Mouse (Mus musculus): ENCODE results near the gene Arhgef39. TPM values are rescaled to one million over a fixed set of nuclear protein-coding genes. Genes with fewer than 3 reads are reported as not detected.
A peak's percentile ranks its signal among the peaks of the same experiment; 100 is the strongest.

The Arhgef39 gene
- polyA plus RNA-seq, 1 experiment, result 5.7 TPM

- Histone ChIP-seq H3K27me3 (ENCODE audit: control insufficient read depth, insufficient read depth, insufficient read length) (no peaks in the 10 kb centered on the region), H3ac (ENCODE audit: control insufficient read depth, insufficient read length) (no peak overlapping the region), H3K36me3 (ENCODE audit: control insufficient read depth, insufficient read depth) (no peaks in the 10 kb centered on the region), H3K4me2 (ENCODE audit: low read depth) (no peak overlapping the region), H3K79me2 (ENCODE audit: control insufficient read depth, insufficient read depth) (no peaks in the 10 kb centered on the region), H3K4me3 (no peak overlapping the region)
- TF ChIP-seq MYOG (IDR thresholded peaks at IDR 0.05; ENCODE audit: control insufficient read depth in 1 of 3, insufficient read depth in 1 of 3, insufficient read length in 2 of 3, low read depth in 2 of 3) (peak in 1 of 3 experiments; percentile 86), SRF (IDR thresholded peaks at IDR 0.05; ENCODE audit: control insufficient read depth, insufficient read length, low read depth) (no peak), TCF12 (IDR thresholded peaks at IDR 0.05; ENCODE audit: insufficient read depth, poor library complexity, severe bottlenecking) (no peak), POLR2AphosphoS2 (IDR thresholded peaks at IDR 0.05; ENCODE audit: insufficient read length, low read depth) (no peak), MYOD1 (IDR thresholded peaks at IDR 0.05; ENCODE audit: control insufficient read depth in 1 of 3, insufficient read length in 2 of 3, low read depth in 2 of 3) (peak in 2 of 3 experiments; percentile 48 to 90), TCF3 (IDR thresholded peaks at IDR 0.05; ENCODE audit: insufficient read length, low read depth) (no peak), USF1 (IDR thresholded peaks at IDR 0.05; ENCODE audit: low read depth) (no peak)
Observed at GRCm38 (mm10) chr4:43457124-43457523, 42.4 kb downstream of the Arhgef39 start.

DNA sequence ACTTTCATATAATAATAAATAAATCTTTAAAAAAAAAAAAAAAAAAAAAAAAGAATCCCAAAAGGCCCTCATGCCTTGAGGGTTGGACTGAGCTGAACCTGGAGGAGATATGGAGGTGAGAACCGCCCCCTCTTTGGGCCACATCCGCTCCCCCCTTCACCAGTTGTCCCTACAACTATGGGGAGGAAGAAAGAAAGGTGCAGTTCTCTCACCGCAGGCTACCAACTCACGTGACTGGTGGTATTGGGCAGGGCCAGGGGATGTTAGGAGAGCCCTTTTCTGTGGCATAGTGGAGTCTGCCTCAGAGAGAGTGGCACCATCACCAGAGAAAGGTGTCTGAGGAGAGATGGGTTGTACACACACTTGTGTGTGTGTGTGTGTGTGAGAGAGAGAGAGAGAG lies 43.0 kb downstream of the Arhgef39 start:
- Histone ChIP-seq H3K4me3 (no peak overlapping the region), H3K36me3 (ENCODE audit: control insufficient read depth, insufficient read depth) (no peaks in the 10 kb centered on the region), H3ac (ENCODE audit: control insufficient read depth, insufficient read length) (no peak overlapping the region), H3K27me3 (ENCODE audit: control insufficient read depth, insufficient read depth, insufficient read length) (no peaks in the 10 kb centered on the region), H3K4me2 (ENCODE audit: low read depth) (no peak overlapping the region), H3K79me2 (ENCODE audit: control insufficient read depth, insufficient read depth) (no peaks in the 10 kb centered on the region)
- TF ChIP-seq MYOG (IDR thresholded peaks at IDR 0.05; ENCODE audit: control insufficient read depth in 1 of 3, insufficient read depth in 1 of 3, insufficient read length in 2 of 3, low read depth in 2 of 3) (no peak), MAX (IDR thresholded peaks at IDR 0.05; ENCODE audit: low read depth) (no peak), TCF3 (IDR thresholded peaks at IDR 0.05; ENCODE audit: insufficient read length, low read depth) (no peak), SRF (IDR thresholded peaks at IDR 0.05; ENCODE audit: control insufficient read depth, insufficient read length, low read depth) (no peak)

GRCm38 (mm10) chr4:43454041-43454836 lies 45.3 kb downstream of the Arhgef39 start, which contains the start of gene Cd72:
Gene Cd72, minus strand, starts transcription at chr4:43454628.
- H3ac ChIP-seq (ENCODE audit: control insufficient read depth, insufficient read length), result no peak within 1 kb of the TSS
- TF ChIP-seq CEBPB (IDR thresholded peaks at IDR 0.05; ENCODE audit: insufficient read depth, poor library complexity, severe bottlenecking) (no peak), TCF12 (IDR thresholded peaks at IDR 0.05; ENCODE audit: insufficient read depth, poor library complexity, severe bottlenecking) (no peak), POLR2A (IDR thresholded peaks at IDR 0.05; ENCODE audit: insufficient read length, low read depth) (no peak), MYOD1 (IDR thresholded peaks at IDR 0.05; ENCODE audit: control insufficient read depth in 1 of 3, insufficient read length in 2 of 3, low read depth in 2 of 3) (no peak), USF1 (IDR thresholded peaks at IDR 0.05; ENCODE audit: low read depth) (no peak), POLR2AphosphoS2 (IDR thresholded peaks at IDR 0.05; ENCODE audit: insufficient read length, low read depth) (no peak), MYOG (IDR thresholded peaks at IDR 0.05; ENCODE audit: control insufficient read depth in 1 of 3, insufficient read depth in 1 of 3, insufficient read length in 2 of 3, low read depth in 2 of 3) (no peak), SRF (IDR thresholded peaks at IDR 0.05; ENCODE audit: control insufficient read depth, insufficient read length, low read depth) (no peak), REST (IDR thresholded peaks at IDR 0.05; ENCODE audit: insufficient read depth, insufficient read length) (no peak), TCF3 (IDR thresholded peaks at IDR 0.05; ENCODE audit: insufficient read length, low read depth) (no peak), MAX (IDR thresholded peaks at IDR 0.05; ENCODE audit: low read depth) (no peak), E2F4 (IDR thresholded peaks at IDR 0.05; ENCODE audit: insufficient read depth) (no peak)
- peak within 1 kb of the TSS; percentile 24 for H3K4me2 ChIP-seq (ENCODE audit: low read depth)
- H3K4me3 ChIP-seq, result no peak within 1 kb of the TSS
- no peaks in the 10 kb centered on the region for H3K36me3 ChIP-seq (ENCODE audit: control insufficient read depth, insufficient read depth)
- H3K27me3 ChIP-seq (ENCODE audit: control insufficient read depth, insufficient read depth, insufficient read length), result no peaks in the 10 kb centered on the region
- no peaks in the 10 kb centered on the region for H3K79me2 ChIP-seq (ENCODE audit: control insufficient read depth, insufficient read depth)

DNA sequence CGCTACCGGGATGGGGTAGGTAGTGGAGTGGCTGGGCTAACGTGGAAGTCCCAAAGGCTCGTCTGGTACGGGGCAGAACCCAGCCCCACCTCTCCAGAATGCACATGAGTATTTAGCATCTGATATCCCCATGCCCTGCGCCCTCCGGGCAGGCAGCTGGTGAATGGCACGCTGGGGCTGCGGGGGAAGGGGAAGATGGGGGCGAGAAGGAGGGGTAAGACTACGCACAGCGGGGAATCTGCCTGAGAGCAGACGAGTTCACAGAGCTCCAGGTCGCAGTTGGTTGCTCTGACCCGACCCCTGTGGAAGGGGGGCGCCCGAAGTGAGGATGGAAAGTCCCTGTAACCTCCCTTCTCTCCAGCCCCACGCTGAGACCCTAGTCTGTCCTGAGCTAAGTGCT lies 46.1 kb downstream of the Arhgef39 start:
- H3ac ChIP-seq (ENCODE audit: control insufficient read depth, insufficient read length), result no peak overlapping the region
- H3K27me3 ChIP-seq (ENCODE audit: control insufficient read depth, insufficient read depth, insufficient read length), result no peaks in the 10 kb centered on the region
- H3K4me2 ChIP-seq (ENCODE audit: low read depth), result peak overlapping the region; percentile 57
- TF ChIP-seq MYOG (IDR thresholded peaks at IDR 0.05; ENCODE audit: control insufficient read depth in 1 of 3, insufficient read depth in 1 of 3, insufficient read length in 2 of 3, low read depth in 2 of 3), result peak in 1 of 3 experiments; percentile 31
- TF ChIP-seq TCF12 (IDR thresholded peaks at IDR 0.05; ENCODE audit: insufficient read depth, poor library complexity, severe bottlenecking), result no peak
- H3K36me3 ChIP-seq (ENCODE audit: control insufficient read depth, insufficient read depth), result no peaks in the 10 kb centered on the region
- H3K4me3 ChIP-seq, result no peak overlapping the region
- H3K79me2 ChIP-seq (ENCODE audit: control insufficient read depth, insufficient read depth), result no peaks in the 10 kb centered on the region

DNA sequence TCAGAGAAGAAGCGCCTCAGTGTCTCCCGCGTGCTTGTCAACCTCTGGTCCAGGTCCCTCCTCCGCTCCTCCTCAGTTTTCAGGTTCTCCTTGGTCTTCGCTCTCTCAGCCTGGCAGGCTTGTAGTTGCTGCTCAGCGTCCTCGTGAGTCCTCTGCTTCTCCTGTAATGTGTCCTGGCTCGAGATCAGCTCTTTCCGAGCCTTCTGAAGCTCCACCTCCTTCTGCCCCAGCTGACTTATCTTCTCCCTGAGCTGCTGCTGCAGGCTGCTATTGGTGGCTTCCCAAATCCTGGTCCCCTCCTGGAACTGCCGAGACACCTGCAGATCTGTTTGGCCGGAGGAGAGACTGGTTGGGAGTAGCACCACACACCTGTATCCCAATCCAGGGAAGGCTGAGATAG lies 47.2 kb downstream of the Arhgef39 start:
- H3K4me2 ChIP-seq (ENCODE audit: low read depth), result no peak overlapping the region
- H3K36me3 ChIP-seq (ENCODE audit: control insufficient read depth, insufficient read depth), result no peaks in the 10 kb centered on the region
- no peak for TF ChIP-seq REST (IDR thresholded peaks at IDR 0.05; ENCODE audit: insufficient read depth, insufficient read length)
- no peaks in the 10 kb centered on the region for H3K79me2 ChIP-seq (ENCODE audit: control insufficient read depth, insufficient read depth)
- H3K4me3 ChIP-seq, result no peak overlapping the region
- no peak overlapping the region for H3ac ChIP-seq (ENCODE audit: control insufficient read depth, insufficient read length)
- no peaks in the 10 kb centered on the region for H3K27me3 ChIP-seq (ENCODE audit: control insufficient read depth, insufficient read depth, insufficient read length)

Data from myocyte (in vitro differentiated cells).